In the genomic region with DNA sequence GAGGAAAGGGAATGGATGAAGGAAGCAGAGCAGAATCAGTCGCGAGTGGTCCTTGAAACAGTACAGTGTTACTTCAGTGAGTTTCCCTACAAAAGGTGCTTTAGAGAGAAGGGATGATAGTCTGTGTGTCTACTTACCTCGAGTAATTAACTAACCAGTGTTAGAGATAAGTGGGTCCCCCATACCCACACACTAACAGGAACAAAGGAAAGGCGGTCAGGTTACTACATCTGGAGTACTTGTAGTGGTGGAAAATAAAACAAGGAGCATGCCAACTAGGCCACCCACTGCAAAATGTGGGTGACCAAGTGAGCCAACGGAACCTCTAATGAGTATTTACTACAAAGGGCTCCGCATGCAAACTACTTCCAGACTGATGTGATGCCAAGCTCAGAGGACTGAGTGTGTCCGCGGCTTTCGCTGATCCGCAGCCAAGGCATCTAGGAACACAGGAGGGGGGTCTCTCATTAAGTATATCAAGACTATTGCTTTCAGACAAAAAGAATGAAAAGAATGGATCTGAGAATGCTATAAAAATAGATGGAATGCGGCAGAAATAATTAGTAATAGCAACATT, we compare ENCODE assay signal across 15 mouse cellular contexts. TPM values are rescaled to one million over a fixed set of nuclear protein-coding genes. Genes with fewer than 3 reads are reported as not detected.
DNase-seq lines count a peak whose midpoint lies in the region; ATAC-seq and TF ChIP-seq lines count a peak whose summit lies in the region.
"Had no signal": no experiment of that assay in that cellular context is flagged by ENCODE, and none has a peak within 500 bp of the region (broad histone marks: within the 10 kb centered on the region; RNA-seq: fewer than 3 reads in every experiment).

No protein-coding gene starts in this region.

- H3K4me2 ChIP-seq in neural tube, embryonic 14.5 days (ENCODE audit: low read depth, low read length), result no peak overlapping the region
- no peak overlapping the region for H3K4me2 ChIP-seq in neural tube, embryonic 15.5 days
- H3K4me2 ChIP-seq: heart, embryonic 11.5 days; intestine, embryonic 15.5 days; neural tube, embryonic 12.5 days had no signal

- DNase-seq in layer of hippocampus, adult 2 months (ENCODE audit: low spot score in 2 of 2), result peak; percentile 5 to 17
- no peak for DNase-seq in layer of hippocampus, adult 9-10 months (ENCODE audit: low spot score)
- DNase-seq in layer of hippocampus, postnatal 36 days, result peak; percentile 5 to 7
- peak; percentile 14 for DNase-seq in right cerebral cortex, postnatal 4 days
- no peak for DNase-seq in yolk sac, embryonic 10.5 days (ENCODE audit: low spot score)
- DNase-seq: cerebellum, adult 11 months; heart, postnatal 4 days had no signal

- no peaks in the 10 kb centered on the region for H3K27me3 ChIP-seq in neural tube, embryonic 14.5 days (ENCODE audit: control insufficient read depth, insufficient read depth, low read length)
- H3K27me3 ChIP-seq in neural tube, embryonic 15.5 days (replicated peaks), result no peaks in the 10 kb centered on the region
- H3K27me3 ChIP-seq: intestine, embryonic 15.5 days; neural tube, embryonic 12.5 days had no signal

- no peaks in the 10 kb centered on the region for H3K9me3 ChIP-seq in neural tube, embryonic 14.5 days (ENCODE audit: control insufficient read depth, low read length)
- H3K9me3 ChIP-seq in neural tube, embryonic 15.5 days (replicated peaks), result no peaks in the 10 kb centered on the region
- H3K9me3 ChIP-seq: intestine, embryonic 15.5 days; midbrain, embryonic 10.5 days; neural tube, embryonic 12.5 days had no signal

- no peak overlapping the region for H3K4me3 ChIP-seq in layer of hippocampus, adult 2 months
- H3K4me3 ChIP-seq in neural tube, embryonic 14.5 days (ENCODE audit: low read depth, low read length), result no peak overlapping the region
- no peak overlapping the region for H3K4me3 ChIP-seq in neural tube, embryonic 15.5 days (replicated peaks)
- H3K4me3 ChIP-seq: intestine, embryonic 15.5 days; midbrain, embryonic 10.5 days; neural tube, embryonic 12.5 days had no signal

- TF ChIP-seq CTCF in layer of hippocampus, adult 2 months (conservative IDR thresholded peaks at IDR 0.05), result no peak

- no peak overlapping the region for H3K27ac ChIP-seq in layer of hippocampus, adult 2 months
- no peak overlapping the region for H3K27ac ChIP-seq in neural tube, embryonic 14.5 days (ENCODE audit: low read depth, low read length)
- H3K27ac ChIP-seq in neural tube, embryonic 15.5 days (replicated peaks), result no peak overlapping the region
- H3K27ac ChIP-seq: intestine, embryonic 15.5 days; kidney, postnatal 0 days; liver, embryonic 14.5 days; midbrain, embryonic 10.5 days; neural tube, embryonic 12.5 days had no signal

- no peaks in the 10 kb centered on the region for H3K36me3 ChIP-seq in neural tube, embryonic 14.5 days (ENCODE audit: control insufficient read depth, insufficient read depth, low read length)
- H3K36me3 ChIP-seq in neural tube, embryonic 15.5 days, result no peaks in the 10 kb centered on the region
- H3K36me3 ChIP-seq: intestine, embryonic 15.5 days; midbrain, embryonic 10.5 days; neural tube, embryonic 12.5 days had no signal

- peak; percentile 31; the same call in 1 of the 2 replicates for ATAC-seq in neural tube, embryonic 14.5 days (ENCODE audit: low read depth)
- no peak for ATAC-seq in neural tube, embryonic 15.5 days (ENCODE audit: low FRiP score)
- ATAC-seq: intestine, embryonic 15.5 days had no signal

- no peak overlapping the region for H3K9ac ChIP-seq in neural tube, embryonic 14.5 days (replicated peaks; ENCODE audit: low read depth, low read length)
- H3K9ac ChIP-seq in neural tube, embryonic 15.5 days (replicated peaks), result no peak overlapping the region
- H3K9ac ChIP-seq: intestine, embryonic 15.5 days; liver, embryonic 14.5 days; neural tube, embryonic 12.5 days had no signal

- no peaks in the 10 kb centered on the region for H3K4me1 ChIP-seq in neural tube, embryonic 14.5 days (ENCODE audit: control insufficient read depth, insufficient read depth, low read length)
- H3K4me1 ChIP-seq in neural tube, embryonic 15.5 days, result no peaks in the 10 kb centered on the region
- H3K4me1 ChIP-seq: intestine, embryonic 15.5 days; midbrain, embryonic 10.5 days; neural tube, embryonic 12.5 days had no signal

- WGBS in neural tube, embryonic 14.5 days, result 69% methylated on average over 11 of the region's 11 CpGs
- WGBS in neural tube, embryonic 15.5 days, result 63% methylated on average over 11 of the region's 11 CpGs

RNA-seq across cellular contexts. Expression of a gene that starts 52.8 kb away (rescaled TPM):
- under 1 TPM; 0.22 to 0.46 TPM for total RNA-seq in layer of hippocampus, adult 2 months (2021)
- 0.48 and 1.9 TPM in 2 replicates for polyA plus RNA-seq in neural tube, embryonic 14.5 days (2014; fragmentation: Nextera tagmentation; extraction: Ambion mirVana)
- 1.9 and 2.9 TPM in 2 replicates for polyA plus RNA-seq in neural tube, embryonic 15.5 days (2015; fragmentation: Nextera tagmentation; extraction: Ambion mirVana)
- under 1 TPM; 0.27 to 0.38 TPM for total RNA-seq in layer of hippocampus, postnatal 36 days (2021)

Comparison
In these comparisons a context has a peak if more than half of its experiments do, and no peak if none do; other contexts are left out.
1. DNase-seq: peak in layer of hippocampus, adult 2 months (2 of 2), layer of hippocampus, postnatal 36 days (2 of 2) and right cerebral cortex, postnatal 4 days (single experiment); none in layer of hippocampus, adult 9-10 months (single experiment) and yolk sac, embryonic 10.5 days (single experiment).